Mouse (Mus musculus): ENCODE results near the gene Srebf1. TPM values are rescaled to one million over a fixed set of nuclear protein-coding genes. Genes with fewer than 3 reads are reported as not detected.

Srebf1 gene
- total RNA-seq, 2 experiments from 2014 or later: 73.9 to 80.4 TPM

DNA sequence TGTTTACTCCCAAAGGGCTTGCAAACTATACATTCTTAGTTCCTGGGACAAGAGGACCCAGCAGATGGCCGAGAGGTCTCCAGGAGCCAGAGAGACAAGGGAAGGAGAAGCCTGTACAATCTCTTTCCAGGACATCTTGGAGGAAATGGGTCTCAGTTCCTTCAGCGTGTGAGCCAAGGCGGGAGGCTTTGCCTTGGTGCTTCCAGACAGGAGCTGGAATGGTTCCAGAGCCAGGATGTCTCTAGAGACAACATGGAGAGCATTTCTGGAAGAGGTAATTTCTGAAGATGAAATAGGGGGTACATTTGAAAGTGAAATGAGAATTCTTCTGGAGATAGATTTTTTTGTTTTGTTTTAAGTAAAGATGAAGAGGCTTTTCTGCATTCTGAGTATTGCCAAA, 71.7 kb downstream of the Srebf1 start:
- DNase-seq (ENCODE audit: low spot score in 2 of 2): no peak

Small RNA genes within 50 kb of the gene (microRNA-seq; reads per million reads assigned to microRNA genes)
- gene Mir6921 (0 reads per million in 2 experiments), gene Mir6922 (0 to 1.4 reads per million in 2 experiments)

Other genes with a start within 250 kb of the Srebf1 start
- gene Pemt, start 176.1 kb downstream of the Srebf1 start, total RNA-seq (2021): 1 to 10 TPM; 2.4 to 7.8 TPM
- gene Rai1, start 117.6 kb downstream of the Srebf1 start, total RNA-seq (2021): 10 to 100 TPM; 76.2 to 80.9 TPM
- 100 to 1,000 TPM; 191 to 195 TPM for gene Tom1l2, start 130.3 kb upstream of the Srebf1 start, total RNA-seq (2021)
- gene Drc3, start 130.7 kb upstream of the Srebf1 start, total RNA-seq (2021): 1 to 10 TPM; 7.3 to 7.9 TPM
- 10 to 100 TPM; 50.2 to 54.0 TPM for gene Gid4, start 194.6 kb upstream of the Srebf1 start, total RNA-seq (2021)
- gene Atpaf2, start 195.9 kb upstream of the Srebf1 start, total RNA-seq (2021): 10 to 100 TPM; 22.3 to 24.7 TPM
- 10 to 100 TPM; 68.7 to 74.0 TPM for gene Drg2, start 232.0 kb upstream of the Srebf1 start, total RNA-seq (2021)
- under 1 TPM; 0.12 to 0.18 TPM for gene Myo15, start 246.8 kb upstream of the Srebf1 start, total RNA-seq (2021)

Data from layer of hippocampus, adult 18-20 months (tissue).